Mouse (Mus musculus) forebrain, postnatal 0 days (tissue): ENCODE results near the gene Lst1. TPM values are rescaled to one million over a fixed set of nuclear protein-coding genes. Genes with fewer than 3 reads are reported as not detected.

Experiments used
- ATAC-seq: fragments of 200-750 bp; cut with Nextera tagmentation; 2 replicates; pipeline ENCODE4 v1.8.0; 2017; ENCODE audit warnings: mild to moderate bottlenecking, moderate library complexity
- DNase-seq: peaks from one replicate; pipeline ENCODE4 v3.0.0-alpha.2; 2015
- H3K27ac ChIP-seq: fragments of 300-500 bp; sonication (generic); 2 replicates; pipeline ENCODE4 v1.5.1; 2014; ENCODE audit warnings: low read depth, mild to moderate bottlenecking, antibody characterized with exemption, low read length, moderate library complexity, mixed read lengths
- H3K27me3 ChIP-seq: fragments of 300-500 bp; sonication (generic); 2 replicates; pipeline ENCODE4 v1.6.1; 2014; ENCODE audit warnings: mild to moderate bottlenecking, low read length, mixed read lengths; ENCODE audit not compliant: insufficient read depth
- H3K36me3 ChIP-seq: fragments of 300-500 bp; sonication (generic); 2 replicates; pipeline ENCODE4 v1.6.1; 2014; ENCODE audit warnings: mild to moderate bottlenecking, moderate library complexity; ENCODE audit not compliant: insufficient read depth
- H3K4me1 ChIP-seq: fragments of 300-500 bp; sonication (generic); 2 replicates; pipeline ENCODE4 v1.6.1; 2014; ENCODE audit warnings: antibody characterized with exemption; ENCODE audit not compliant: insufficient read depth
- H3K4me2 ChIP-seq: fragments of 300-500 bp; sonication (generic); 2 replicates; pipeline ENCODE4 v1.6.1; 2014; ENCODE audit warnings: low read depth, mild to moderate bottlenecking, moderate library complexity
- H3K4me3 ChIP-seq: fragments of 300-500 bp; sonication (generic); 2 replicates; pipeline ENCODE4 v1.5.1; 2014; ENCODE audit warnings: low read depth, low read length, mixed read lengths
- H3K9ac ChIP-seq: fragments of 300-500 bp; sonication (generic); 2 replicates; pipeline ENCODE4 v1.6.1; 2014; ENCODE audit warnings: mild to moderate bottlenecking
- H3K9me3 ChIP-seq: fragments of 300-500 bp; sonication (generic); 2 replicates; pipeline ENCODE4 v1.6.1; 2016; ENCODE audit warnings: low read length
- CTCF ChIP-seq: sonication (generic); IDR thresholded peaks from 2 replicates; pipeline ENCODE4 v1.5.1; 2016; ENCODE audit warnings: antibody characterized with exemption, control low read depth, low read depth
- WGBS: fragments of 180-500 bp; shearing (Covaris S2); extraction: QIAGEN DNeasy Blood & Tissue Kit; methylation state at CpG from one replicate; pipeline ENCODE4 v1.1.7; 2014; 5-methylcytosine and 5-hydroxymethylcytosine counted together
- polyA plus RNA-seq: library from polyadenylated mRNA; unstranded; fragments of >200 nt; fragmentation: Nextera tagmentation; extraction: Ambion mirVana; gene quantifications from 2 replicates; pipeline ENCODE4 v1.2.1, GENCODE M21; 2015
- total RNA-seq: library from RNA; depleted of rRNA; stranded (reverse); fragments of >200 nt; gene quantifications from 2 replicates; pipeline ENCODE4 v1.2.3, GENCODE M21; 2014

The Lst1 gene
- total and polyA plus RNA-seq, 2 experiments from 2014 or later = 11.4 to 17.4 TPM

GRCm38 (mm10) chr17:35173329-35173728 lies 14.9 kb downstream of the Lst1 start:
- Histone ChIP-seq H3K9ac (no peak overlapping the region), H3K27ac (no peak overlapping the region), H3K36me3 (no peaks in the 10 kb centered on the region), H3K27me3 (no peaks in the 10 kb centered on the region), H3K4me3 (no peak overlapping the region), H3K4me2 (no peak overlapping the region), H3K4me1 (no peaks in the 10 kb centered on the region), H3K9me3 (no peaks in the 10 kb centered on the region)
- TF ChIP-seq CTCF = no peak
- DNase-seq (no peak), ATAC-seq (no peak)
- WGBS = 68% methylated on average over 3 of the region's 3 CpGs

GRCm38 (mm10) chr17:35172445-35173234 lies 15.6 kb downstream of the Lst1 start:
- no peaks in the 10 kb centered on the region for H3K36me3 ChIP-seq
- ATAC-seq (no peak), DNase-seq (no peak)
- H3K4me3 ChIP-seq = no peak overlapping the region
- H3K27me3 ChIP-seq = no peaks in the 10 kb centered on the region
- H3K27ac ChIP-seq = no peak overlapping the region
- no peak overlapping the region for H3K4me2 ChIP-seq
- H3K4me1 ChIP-seq = no peaks in the 10 kb centered on the region
- no peak overlapping the region for H3K9ac ChIP-seq
- WGBS = 69% methylated on average over 11 of the region's 11 CpGs
- no peak for TF ChIP-seq CTCF
- H3K9me3 ChIP-seq = no peaks in the 10 kb centered on the region

- WGBS = 22% methylated on average over 4 of the region's 4 CpGs
- H3K27ac ChIP-seq = peak overlapping the region; percentile 9; the same call in 1 of the 2 replicates
Measured at GRCm38 (mm10) chr17:35168541-35169207, 19.6 kb downstream of the Lst1 start.

GRCm38 (mm10) chr17:35167794-35168193 lies 20.4 kb downstream of the Lst1 start:
- peaks cover 10% of the 10 kb centered on the region for H3K4me1 ChIP-seq
- DNase-seq (no peak), ATAC-seq (no peak)
- H3K27ac ChIP-seq = no peak overlapping the region
- no peaks in the 10 kb centered on the region for H3K9me3 ChIP-seq
- WGBS = 86% methylated on average over 7 of the region's 7 CpGs
- 0 out of 2 replicates have a peak, but pooled peaks cover 1% of the 10 kb centered on the region for H3K36me3 ChIP-seq
- TF ChIP-seq CTCF = no peak
- H3K4me2 ChIP-seq = no peak overlapping the region
- no peak overlapping the region for H3K4me3 ChIP-seq
- H3K27me3 ChIP-seq = no peaks in the 10 kb centered on the region
- no peak overlapping the region for H3K9ac ChIP-seq

More at GRCm38 (mm10) chr17:35168541-35169207, 19.6 kb downstream of the Lst1 start:
- H3K9me3 ChIP-seq = no peaks in the 10 kb centered on the region
- H3K4me1 ChIP-seq = peaks cover 8% of the 10 kb centered on the region
- H3K36me3 ChIP-seq = no peaks in the 10 kb centered on the region
- H3K4me3 ChIP-seq = no peak overlapping the region
- H3K27me3 ChIP-seq = no peaks in the 10 kb centered on the region
- DNase-seq = peak; percentile 83
- peak; percentile 78 for TF ChIP-seq CTCF
- H3K9ac ChIP-seq = no peak overlapping the region
- no peak for ATAC-seq
- no peak overlapping the region for H3K4me2 ChIP-seq

GRCm38 (mm10) chr17:35166352-35167035 lies 21.7 kb downstream of the Lst1 start:
- Histone ChIP-seq H3K9me3 (no peaks in the 10 kb centered on the region), H3K27ac (peak overlapping the region; percentile 93), H3K4me1 (peaks cover 17% of the 10 kb centered on the region), H3K36me3 (peaks cover 12% of the 10 kb centered on the region), H3K4me3 (no peak overlapping the region; the same call in 1 of the 2 replicates), H3K4me2 (peak overlapping the region; percentile 53), H3K9ac (no peak overlapping the region), H3K27me3 (no peaks in the 10 kb centered on the region)
- TF ChIP-seq CTCF = peak; percentile 82
- 68% methylated on average over 8 of the region's 8 CpGs for WGBS
- ATAC-seq (no peak), DNase-seq (peak; percentile 86)

GRCm38 (mm10) chr17:35165451-35166155 lies 22.6 kb downstream of the Lst1 start:
- peak overlapping the region; percentile 94 for H3K4me3 ChIP-seq
- TF ChIP-seq CTCF = no peak
- H3K4me2 ChIP-seq = peak overlapping the region; percentile 53
- peak overlapping the region; percentile 93 for H3K27ac ChIP-seq
- 20% methylated on average over 12 of the region's 12 CpGs for WGBS
- peak; percentile 86 for ATAC-seq
- H3K9me3 ChIP-seq = no peaks in the 10 kb centered on the region
- peak overlapping the region; percentile 46 for H3K9ac ChIP-seq
- no peaks in the 10 kb centered on the region for H3K27me3 ChIP-seq
- peaks cover 17% of the 10 kb centered on the region for H3K4me1 ChIP-seq
- no peak for DNase-seq
- peaks cover 21% of the 10 kb centered on the region for H3K36me3 ChIP-seq
